Mouse (Mus musculus): Measurements from ENCODE around the gene Olfr1359.
A peak's percentile ranks its signal among the peaks of the same experiment; 100 is the strongest.
"Not testable (repeated sequence)": the region's sequence is repeated elsewhere in the genome, so short reads cannot be mapped to it uniquely, and the experiment has no call there.

Gene Olfr1359

DNA sequence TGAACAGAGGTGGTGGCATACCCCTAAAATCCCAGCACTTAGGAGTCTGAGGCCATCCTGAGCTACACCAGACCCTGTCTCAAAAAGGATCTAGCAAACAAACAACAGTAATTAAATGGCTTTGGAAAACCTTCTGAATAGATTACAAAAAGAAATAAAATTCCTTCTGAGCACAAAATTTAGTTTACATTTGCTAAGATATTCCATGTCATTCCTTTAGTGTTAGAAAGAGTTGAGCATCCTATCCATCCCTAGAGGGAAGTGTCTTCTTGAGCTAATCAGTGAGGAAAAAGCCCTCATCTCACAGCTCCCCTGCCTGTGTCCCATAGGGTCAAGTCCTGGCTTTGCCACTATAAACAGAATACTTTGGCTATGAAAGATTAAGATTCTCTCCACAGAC lies at the start of gene Olfr1359:
Olfr1359 (plus strand) TSS at position 301 of the 400 bp plus-strand sequence.
- no peak for DNase-seq (ENCODE audit: inconsistent age in 2 of 2, low spot score in 1 of 2)

DNA sequence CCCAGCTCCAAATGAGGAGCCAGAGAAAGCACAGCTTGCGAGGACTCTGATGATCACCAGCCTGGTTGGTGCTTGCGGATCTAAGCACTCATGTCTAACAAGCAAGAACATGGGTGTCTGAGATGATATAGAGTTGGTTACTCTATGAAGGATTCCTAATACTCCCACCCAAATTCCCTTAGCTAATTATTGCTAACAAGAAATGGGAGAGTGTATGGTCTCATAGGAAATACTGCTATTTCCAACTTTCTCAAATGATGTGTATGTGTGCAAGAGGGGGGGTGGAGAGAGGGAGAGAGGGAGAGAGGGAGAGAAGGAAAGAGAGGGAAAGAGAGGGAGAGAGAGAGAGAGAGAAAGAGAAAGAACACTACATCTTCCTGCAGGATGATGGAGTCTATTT lies 34.6 kb upstream of the Olfr1359 start, which contains the start of gene Olfr1361:
Olfr1361 (minus strand) TSS at position 101 of the 400 bp plus-strand sequence.
- no peak for DNase-seq (ENCODE audit: inconsistent age in 2 of 2, low spot score in 1 of 2)

DNA sequence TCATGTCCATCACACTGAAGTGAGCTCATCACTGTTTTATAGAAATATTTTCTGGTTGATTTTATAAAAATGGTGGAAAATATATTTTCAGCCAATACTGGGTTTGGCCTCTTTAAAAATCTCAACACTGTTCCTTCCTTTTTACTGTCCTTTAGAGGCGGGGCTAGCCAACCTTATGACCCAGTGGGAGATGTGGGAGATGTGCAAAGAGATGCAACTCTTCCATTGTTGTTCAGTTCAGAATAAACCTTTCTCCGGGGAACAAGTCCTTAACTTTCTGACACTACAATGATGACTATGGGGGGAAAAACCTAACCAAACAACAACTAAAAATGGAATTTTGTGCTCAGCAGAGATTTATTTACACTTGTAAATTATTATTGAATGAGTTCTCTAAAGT lies 20.6 kb upstream of the Olfr1359 start, which contains the start of gene Olfr1360:
Olfr1360 (minus strand) TSS at position 101 of the 400 bp plus-strand sequence.
- no peak for DNase-seq (ENCODE audit: inconsistent age in 2 of 2, low spot score in 1 of 2)

DNA sequence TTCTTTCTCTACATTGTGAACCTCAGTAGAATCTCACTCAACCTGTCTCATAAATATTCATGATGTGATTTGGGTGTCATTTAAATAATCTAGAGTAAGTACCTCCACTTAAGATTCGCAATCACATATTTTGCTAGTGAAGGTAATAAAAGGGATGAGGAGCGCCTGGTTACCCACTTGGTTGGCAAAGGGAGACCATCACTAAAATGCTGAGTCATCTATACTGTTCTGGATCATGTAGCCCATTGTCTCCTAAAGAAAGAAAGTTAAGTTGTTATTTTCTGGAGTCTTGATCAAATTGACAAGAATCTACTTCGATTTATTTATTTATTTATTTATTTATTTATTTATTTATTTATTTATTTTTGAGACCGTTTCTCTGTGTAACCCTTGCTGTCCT lies 8.8 kb downstream of the Olfr1359 start:
- peak in 1 of 2 experiments; percentile 9 for DNase-seq (ENCODE audit: inconsistent age in 2 of 2, low spot score in 1 of 2)

DNA sequence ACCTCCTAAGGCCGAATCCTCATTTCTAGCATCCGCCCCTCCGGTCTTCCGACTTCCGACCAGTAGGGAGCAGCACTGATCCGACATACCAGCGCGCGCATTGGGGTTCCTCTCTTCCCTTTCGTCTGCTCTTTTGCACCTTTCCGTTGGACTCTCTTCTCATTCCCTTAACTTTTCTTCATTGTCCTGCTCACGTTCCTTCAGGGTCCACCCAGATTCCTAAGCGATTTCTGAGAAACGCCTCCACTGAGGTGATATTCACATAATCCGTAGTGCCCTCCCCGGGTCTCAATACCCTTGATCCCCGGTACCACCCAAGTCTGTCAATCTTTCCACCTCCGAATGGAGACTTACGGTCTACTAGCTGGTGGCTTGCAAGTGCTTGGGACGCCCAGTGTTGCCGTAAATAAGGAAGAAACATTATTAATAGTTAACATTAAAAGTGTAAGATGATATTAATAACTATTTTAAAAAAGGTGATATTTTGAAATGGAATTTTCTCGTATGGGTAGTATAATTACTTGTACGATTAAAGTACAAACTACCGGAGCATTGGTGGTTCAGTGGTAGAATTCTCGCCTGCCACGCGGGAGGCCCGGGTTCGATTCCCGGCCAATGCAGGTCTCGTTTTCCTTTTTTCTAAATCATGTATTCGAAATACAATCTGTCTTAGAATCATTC lies 12.3 kb downstream of the Olfr1359 start:
- DNase-seq (ENCODE audit: inconsistent age in 2 of 2, low spot score in 1 of 2) = peak; percentile 90 to 98

DNA sequence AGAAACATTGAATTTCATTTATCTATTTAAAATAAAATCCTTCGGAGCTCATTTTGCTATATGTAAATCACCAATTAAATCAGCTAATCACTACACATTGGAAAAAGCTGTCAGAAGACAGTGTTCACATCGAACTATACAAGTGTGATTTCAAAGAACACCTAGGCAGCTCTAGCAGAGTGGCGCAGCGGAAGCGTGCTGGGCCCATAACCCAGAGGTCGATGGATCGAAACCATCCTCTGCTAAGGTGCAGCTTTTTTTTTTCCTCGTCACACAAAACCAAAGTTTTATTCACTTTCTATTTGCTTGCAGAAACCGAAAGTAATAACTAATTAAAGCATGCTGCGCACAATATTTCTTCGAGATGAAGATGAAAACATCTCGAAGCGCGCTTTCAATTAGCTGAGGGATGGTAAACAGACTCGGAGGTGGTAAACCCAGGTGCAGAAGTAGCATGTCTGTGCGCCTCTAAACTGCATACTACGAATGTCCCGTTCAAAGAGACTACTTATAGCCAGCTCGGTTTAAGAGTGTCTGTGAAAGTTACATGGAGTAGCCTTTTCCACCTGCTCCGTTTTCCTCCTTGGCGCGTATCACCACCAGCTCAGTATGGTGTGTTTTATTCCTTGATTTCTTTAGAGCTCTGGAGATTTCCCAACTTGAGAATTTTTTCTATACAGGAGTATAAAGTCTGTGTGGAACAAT lies 13.1 kb downstream of the Olfr1359 start:
- DNase-seq (ENCODE audit: inconsistent age in 2 of 2, low spot score in 1 of 2) = peak; percentile 80 to 96

DNA sequence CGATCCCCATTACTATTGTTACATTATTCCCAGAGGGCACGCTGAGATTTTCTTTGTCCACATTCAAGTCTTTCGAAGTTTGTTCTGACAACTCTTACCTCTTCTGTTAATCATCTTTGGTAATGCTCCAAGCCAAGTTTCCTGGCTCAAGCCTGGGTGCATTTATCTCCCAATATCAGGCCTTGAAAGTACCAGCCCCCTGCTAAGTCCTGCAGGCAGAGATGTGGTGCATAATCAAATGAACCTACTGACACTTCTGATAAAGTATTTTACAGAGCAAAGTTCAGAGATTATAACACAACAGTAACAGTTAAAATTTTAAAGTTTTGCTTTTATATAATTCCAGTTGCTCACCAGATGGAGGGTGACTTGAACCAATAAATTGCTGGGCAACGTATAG lies 13.8 kb downstream of the Olfr1359 start:
- no peak for DNase-seq (ENCODE audit: inconsistent age in 2 of 2, low spot score in 1 of 2)

DNA sequence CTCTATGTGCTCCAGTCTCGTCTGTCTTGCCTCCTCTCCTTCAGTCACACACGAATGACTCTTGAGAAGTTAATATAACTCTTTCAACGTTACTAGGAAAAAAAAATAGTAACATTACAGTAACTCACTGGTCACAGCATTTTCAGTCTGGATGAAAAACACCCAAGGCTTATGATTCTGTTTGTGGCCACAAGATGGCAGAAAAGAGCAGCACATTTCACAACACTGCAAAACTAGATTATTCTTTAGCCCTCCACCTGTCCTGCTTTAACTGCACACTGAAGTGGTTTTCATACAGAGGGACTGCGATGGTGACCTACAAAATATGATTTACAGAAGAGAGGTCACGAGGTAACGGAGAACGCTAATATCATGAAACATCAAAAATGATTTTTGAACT lies 16.8 kb downstream of the Olfr1359 start:
- DNase-seq (ENCODE audit: inconsistent age in 2 of 2, low spot score in 1 of 2) = peak; percentile 51 to 90

DNA sequence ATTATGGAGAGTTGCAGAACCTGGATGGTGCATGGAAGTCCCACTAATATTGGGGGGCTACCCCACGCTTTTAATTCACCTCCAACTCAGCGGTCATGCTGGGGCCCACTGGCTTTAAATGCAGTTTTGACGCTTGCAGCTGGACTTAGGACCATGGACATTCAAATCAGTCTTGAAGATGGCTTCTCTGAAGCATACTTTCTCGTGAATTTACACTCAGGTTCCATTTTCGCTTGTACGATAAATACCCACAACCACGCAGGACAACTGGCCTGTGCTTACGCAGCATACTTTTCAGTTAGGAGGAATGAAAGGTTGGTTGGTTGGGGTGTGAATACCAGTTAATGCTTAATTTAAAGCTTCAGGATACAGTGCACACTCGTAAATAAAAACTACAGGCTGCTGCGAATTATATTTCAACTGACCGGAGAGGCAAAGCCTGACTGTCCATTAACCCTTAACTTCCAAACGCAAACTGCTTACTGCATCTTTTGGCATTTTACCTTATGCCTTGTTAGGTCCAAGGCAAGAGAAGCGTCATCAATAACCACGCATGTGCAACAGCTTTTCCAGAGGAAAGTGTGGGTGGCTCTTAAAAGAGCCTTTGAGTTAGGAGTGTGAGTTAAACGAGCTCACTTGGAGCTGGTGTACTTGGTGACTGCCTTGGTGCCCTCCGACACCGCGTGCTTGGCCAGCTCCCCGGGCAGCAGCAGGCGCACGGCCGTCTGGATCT lies 17.4 kb downstream of the Olfr1359 start:
- no peak for DNase-seq (ENCODE audit: inconsistent age in 2 of 2, low spot score in 1 of 2)

DNA sequence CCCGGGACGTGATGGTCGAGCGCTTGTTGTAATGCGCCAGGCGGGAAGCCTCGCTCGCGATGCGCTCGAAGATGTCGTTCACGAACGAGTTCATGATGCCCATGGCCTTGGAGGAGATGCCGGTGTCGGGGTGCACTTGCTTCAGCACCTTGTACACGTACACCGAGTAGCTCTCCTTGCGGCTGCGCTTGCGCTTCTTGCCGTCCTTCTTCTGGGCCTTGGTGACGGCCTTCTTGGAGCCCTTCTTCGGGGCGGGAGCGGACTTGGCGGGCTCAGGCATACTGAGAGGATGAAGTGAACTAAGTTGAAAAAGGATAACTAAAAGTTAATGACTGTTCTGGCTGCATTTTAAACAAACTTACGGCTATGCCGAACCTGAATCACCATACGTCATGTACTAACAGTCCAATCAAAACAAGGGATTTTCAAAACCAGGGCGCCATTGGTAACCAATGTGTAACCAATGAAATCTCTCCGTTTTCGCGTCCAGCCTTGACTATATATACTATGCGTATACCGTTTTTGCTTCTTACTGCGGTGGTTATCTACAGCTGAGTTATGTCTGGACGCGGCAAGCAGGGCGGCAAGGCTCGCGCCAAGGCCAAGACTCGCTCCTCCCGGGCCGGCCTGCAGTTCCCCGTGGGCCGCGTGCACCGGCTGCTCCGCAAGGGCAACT lies 18.1 kb downstream of the Olfr1359 start, which contains the start of the genes Hist1h2bl and Hist1h2ai:
Hist1h2bl (minus strand) TSS at position 280 of the 676 bp plus-strand sequence.
Hist1h2ai (plus strand) TSS at position 559 of the 676 bp plus-strand sequence.
- DNase-seq (ENCODE audit: inconsistent age in 2 of 2, low spot score in 1 of 2) = peak; percentile 85 to 96

DNA sequence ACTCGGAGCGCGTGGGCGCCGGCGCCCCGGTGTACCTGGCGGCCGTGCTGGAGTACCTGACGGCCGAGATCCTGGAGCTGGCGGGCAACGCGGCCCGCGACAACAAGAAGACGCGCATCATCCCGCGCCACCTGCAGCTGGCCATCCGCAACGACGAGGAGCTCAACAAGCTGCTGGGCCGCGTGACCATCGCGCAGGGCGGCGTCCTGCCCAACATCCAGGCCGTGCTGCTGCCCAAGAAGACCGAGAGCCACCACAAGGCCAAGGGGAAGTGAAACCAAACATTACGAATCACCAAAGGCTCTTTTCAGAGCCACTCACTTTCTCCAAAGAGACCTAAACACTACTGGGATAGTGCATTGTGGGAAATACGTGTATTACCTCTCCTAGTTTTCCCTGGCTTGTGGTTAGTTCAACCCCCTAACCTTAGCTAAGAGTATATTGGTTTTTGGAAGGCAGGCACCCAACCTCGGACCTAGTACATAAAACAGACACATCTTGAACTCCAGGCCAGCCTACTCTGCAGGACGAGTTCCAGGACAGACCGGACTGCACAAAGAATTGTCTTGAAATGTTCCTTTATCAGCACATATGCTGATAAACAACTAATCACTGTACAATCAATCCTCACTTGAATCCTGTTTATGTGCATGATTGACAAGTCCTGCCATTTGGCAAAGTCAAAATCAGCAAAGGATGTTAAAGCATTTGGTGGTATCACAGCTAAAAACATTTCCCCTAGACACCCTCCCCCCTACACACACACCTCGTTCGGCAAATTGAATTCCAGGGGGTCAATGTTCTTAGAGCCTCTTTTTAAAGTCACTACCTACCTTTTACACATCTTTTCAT lies 18.9 kb downstream of the Olfr1359 start:
- DNase-seq (ENCODE audit: inconsistent age in 2 of 2, low spot score in 1 of 2) = peak; percentile 20 to 72

DNA sequence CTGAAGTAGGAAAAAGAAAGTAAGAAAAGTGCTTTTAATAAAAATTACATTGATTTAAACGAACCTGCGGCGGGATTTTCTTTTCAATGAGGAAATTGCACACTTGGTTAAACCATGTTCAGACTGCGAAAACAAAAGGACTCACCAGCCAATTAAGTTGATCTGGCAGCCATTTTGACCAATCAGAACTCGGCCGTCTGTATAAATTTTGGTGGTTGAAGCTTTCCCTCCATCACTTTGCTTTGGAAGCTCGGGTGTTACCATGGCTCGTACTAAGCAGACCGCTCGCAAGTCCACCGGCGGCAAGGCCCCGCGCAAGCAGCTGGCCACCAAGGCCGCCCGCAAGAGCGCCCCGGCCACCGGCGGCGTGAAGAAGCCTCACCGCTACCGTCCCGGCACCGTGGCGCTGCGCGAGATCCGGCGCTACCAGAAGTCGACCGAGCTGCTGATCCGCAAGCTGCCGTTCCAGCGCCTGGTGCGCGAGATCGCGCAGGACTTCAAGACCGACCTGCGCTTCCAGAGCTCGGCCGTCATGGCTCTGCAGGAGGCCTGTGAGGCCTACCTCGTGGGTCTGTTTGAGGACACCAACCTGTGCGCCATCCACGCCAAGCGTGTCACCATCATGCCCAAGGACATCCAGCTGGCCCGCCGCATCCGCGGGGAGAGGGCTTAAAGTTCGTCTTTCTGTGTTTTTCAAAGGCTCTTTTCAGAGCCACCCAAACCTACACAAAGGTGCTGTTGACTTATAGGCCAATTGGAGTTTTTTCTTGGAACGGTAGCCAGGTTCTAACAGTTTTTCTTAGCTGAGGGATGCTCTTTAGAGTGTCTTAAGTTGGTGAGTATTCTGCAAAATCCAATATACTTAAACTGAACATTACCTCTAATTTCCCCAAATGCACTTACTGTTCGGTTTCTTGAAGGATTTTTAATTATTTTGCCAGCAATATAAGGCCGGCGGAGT lies 19.8 kb downstream of the Olfr1359 start, which contains the start of gene Hist1h3h:
Hist1h3h (plus strand) TSS at position 263 of the 961 bp plus-strand sequence.
- peak; percentile 79 to 94 for DNase-seq (ENCODE audit: inconsistent age in 2 of 2, low spot score in 1 of 2)

DNA sequence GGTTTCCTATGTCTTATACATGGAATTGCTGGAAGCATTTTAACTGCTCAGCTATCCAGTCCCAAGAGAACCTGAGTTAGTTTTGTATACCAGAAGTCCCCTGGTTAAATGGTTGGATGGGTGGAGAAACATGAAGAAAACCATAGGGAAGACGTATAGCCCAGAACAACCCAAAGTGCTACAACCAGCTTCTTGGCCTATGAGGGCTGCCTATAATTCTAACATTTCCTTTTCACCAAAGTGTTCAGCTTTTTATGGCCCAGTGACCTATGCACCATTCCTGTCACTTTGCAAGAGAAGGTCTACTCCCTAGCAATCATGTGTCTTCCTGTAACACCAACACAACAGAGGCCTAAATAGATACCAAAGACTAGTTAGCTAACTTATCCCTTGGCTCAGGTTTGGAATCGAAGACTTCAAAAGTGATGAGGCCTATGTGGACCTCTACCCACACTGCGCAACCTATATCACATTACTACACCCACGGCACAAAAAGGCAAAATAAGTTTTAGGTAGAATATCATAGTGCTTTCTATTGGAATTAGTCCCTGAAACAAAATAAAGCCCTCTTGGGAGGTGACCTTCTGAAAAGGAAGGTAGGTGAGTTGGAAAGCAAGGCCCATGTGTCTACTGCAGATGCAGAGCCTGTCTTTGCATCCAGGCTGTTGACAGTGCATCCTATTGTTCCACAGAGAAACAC lies 20.6 kb downstream of the Olfr1359 start:
- DNase-seq (ENCODE audit: inconsistent age in 2 of 2, low spot score in 1 of 2) = no peak

DNA sequence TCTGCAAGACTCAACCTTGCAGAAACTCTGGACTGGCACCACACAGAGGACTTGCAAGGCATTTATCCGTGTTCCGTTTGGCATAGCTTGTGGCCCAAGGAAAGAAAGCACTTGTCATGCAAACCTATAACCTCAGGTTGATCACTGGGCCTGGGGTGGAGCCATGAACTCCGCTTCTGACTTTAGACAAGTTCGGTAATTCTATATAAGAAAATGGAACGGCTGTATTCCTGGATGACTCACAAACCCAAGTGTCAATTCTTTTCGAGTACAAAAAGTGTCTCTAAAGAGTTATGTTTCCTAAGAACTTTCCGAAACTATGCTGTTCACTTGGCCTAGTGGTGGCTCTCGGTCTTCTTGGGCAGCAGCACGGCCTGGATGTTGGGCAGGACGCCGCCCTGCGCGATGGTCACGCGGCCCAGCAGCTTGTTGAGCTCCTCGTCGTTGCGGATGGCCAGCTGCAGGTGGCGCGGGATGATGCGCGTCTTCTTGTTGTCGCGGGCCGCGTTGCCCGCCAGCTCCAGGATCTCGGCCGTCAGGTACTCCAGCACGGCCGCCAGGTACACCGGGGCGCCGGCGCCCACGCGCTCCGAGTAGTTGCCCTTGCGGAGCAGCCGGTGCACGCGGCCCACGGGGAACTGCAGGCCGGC lies 23.3 kb downstream of the Olfr1359 start:
- DNase-seq (ENCODE audit: inconsistent age in 2 of 2, low spot score in 1 of 2) = not testable (repeated sequence)

DNA sequence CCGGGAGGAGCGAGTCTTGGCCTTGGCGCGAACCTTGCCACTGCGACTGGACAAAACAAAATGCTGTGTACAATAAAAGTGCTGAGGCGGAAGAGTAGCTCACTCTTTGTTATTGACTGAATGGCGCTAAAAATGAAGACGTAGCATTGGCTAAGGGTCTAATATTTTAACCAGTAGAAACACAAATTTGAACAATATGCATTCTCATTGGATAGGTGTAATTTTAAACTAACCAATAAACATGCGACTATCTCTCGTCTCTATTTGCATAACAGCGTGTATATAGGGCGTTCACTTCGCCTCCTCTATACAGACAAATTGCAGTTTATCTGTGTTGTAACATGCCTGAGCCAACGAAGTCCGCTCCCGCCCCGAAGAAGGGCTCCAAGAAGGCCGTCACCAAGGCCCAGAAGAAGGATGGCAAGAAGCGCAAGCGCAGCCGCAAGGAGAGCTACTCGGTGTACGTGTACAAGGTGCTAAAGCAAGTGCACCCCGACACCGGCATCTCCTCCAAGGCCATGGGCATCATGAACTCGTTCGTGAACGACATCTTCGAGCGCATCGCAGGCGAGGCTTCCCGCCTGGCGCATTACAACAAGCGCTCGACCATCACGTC lies 24.0 kb downstream of the Olfr1359 start, which contains the start of gene Hist1h2bm:
Hist1h2bm (plus strand) TSS at position 288 of the 616 bp plus-strand sequence.
- DNase-seq (ENCODE audit: inconsistent age in 2 of 2, low spot score in 1 of 2) = peak; percentile 51 to 90

DNA sequence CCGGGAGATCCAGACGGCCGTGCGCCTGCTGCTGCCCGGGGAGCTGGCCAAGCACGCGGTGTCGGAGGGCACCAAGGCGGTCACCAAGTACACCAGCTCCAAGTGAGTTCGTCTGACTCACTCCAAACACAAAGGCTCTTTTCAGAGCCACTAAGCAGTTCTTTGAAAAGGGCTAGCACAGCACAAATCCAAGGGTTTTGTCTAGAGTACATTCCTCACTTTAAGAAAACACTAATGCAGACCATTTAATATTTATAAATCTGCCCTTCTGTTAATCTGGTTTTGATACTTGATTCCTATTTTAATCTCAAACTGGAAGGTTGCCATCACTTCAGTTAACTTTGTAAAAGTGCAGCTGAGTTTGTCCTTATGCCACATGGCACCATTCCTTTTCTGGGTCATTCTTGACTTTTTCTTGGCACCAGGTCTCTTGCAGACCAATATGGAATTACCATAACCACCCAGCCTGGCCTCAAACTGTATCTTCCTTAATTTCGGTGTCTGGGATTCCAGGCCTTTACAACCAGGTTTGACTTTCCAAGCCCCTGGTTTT lies 24.5 kb downstream of the Olfr1359 start:
- DNase-seq (ENCODE audit: inconsistent age in 2 of 2, low spot score in 1 of 2) = no peak
